Mouse (Mus musculus): ENCODE data around the gene Atp1a2.

DNA sequence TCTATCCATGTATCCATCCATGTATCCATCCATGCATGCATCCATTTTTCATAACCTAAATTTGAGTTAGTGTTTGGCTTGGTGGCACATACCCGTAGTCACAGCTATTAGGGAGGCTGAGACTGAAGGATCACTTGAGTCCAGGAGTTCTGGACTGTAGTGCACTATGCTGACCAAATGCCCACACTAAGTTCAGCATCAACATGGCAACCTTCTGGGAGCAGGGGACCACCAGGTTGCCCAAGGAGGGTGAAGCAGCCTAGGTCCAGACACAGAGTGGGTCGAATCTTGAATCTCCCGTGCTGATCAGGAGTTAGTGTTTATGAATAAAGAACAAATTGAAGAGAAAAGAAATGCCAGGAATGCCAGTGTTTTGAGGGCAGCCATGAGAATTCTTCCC lies 26.7 kb downstream of the Atp1a2 start:
- TF ChIP-seq CTCF (IDR thresholded peaks at IDR 0.05) (no peak), EP300 (IDR thresholded peaks at IDR 0.05) (no peak)
